Mouse (Mus musculus): ENCODE data around the gene Hspb6.

DNA sequence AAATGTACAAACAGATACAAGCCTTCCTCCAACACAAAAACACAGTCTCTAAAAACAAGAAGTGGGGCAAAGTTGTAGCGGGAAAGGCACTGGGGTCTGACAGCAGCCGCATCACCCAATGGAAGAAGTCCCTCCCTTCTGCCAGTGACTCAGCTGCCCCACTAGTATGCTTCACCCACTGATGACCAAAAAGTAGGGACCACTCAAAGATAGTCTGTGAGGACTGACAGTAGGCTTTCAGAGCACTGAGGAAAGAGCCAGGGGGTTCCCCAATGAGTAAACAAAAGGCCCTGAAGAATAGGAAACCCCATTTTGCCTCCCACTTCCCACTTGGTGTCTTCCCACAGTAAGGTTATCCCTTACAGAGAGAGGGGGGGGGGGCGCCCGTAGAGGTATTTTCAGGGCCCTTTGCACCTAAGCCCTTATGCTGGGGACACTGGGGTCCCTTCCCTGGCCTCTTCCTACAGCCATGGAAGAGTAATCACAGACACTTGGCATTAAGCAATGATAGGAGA lies 42.6 kb downstream of the Hspb6 start:
- TF ChIP-seq CTCF (IDR thresholded peaks at IDR 0.05; ENCODE audit: low read depth, low read length) (no peak), POLR2A (IDR thresholded peaks at IDR 0.05; ENCODE audit: insufficient read depth, low read length) (no peak)
